16 mouse cellular contexts compared by ENCODE assay signal in genomic region chr17:40319062-40319461, GRCm38 (mm10). TPM values are rescaled to one million over a fixed set of nuclear protein-coding genes. Genes with fewer than 3 reads are reported as not detected.
"Had no signal": no experiment of that assay in that cellular context is flagged by ENCODE, and none has a peak within 500 bp of the region (broad histone marks: within the 10 kb centered on the region; RNA-seq: fewer than 3 reads in every experiment).

Gene Crisp1, minus strand, starts transcription at chr17:40319207.

- H3K9ac ChIP-seq: limb, embryonic 13.5 days; liver, embryonic 14.5 days; midbrain, embryonic 13.5 days; stomach, embryonic 15.5 days had no signal

- H3K27me3 ChIP-seq: limb, embryonic 13.5 days; midbrain, embryonic 13.5 days; stomach, embryonic 15.5 days had no signal

- DNase-seq: kidney, adult 11 months; kidney, postnatal 25 days; layer of hippocampus, postnatal 36 days; left cerebral cortex, postnatal 4 days; lung, adult 18-20 months; right cerebral cortex, postnatal 4 days; spleen, adult 18-20 months had no signal

- H3K27ac ChIP-seq: limb, embryonic 13.5 days; liver, embryonic 14.5 days; midbrain, embryonic 13.5 days; stomach, embryonic 15.5 days had no signal

- H3K9me3 ChIP-seq: limb, embryonic 13.5 days; midbrain, embryonic 13.5 days; stomach, embryonic 15.5 days had no signal

- H3K4me1 ChIP-seq: limb, embryonic 13.5 days; midbrain, embryonic 13.5 days; stomach, embryonic 15.5 days had no signal

- H3K4me3 ChIP-seq: limb, embryonic 13.5 days; midbrain, embryonic 13.5 days; stomach, embryonic 15.5 days had no signal

- H3K36me3 ChIP-seq: limb, embryonic 13.5 days; midbrain, embryonic 13.5 days; stomach, embryonic 15.5 days had no signal

- H3K4me2 ChIP-seq: limb, embryonic 13.5 days; midbrain, embryonic 13.5 days; stomach, embryonic 15.5 days had no signal

- ATAC-seq: midbrain, embryonic 13.5 days had no signal

RNA-seq across cellular contexts. Expression of gene Crisp1, which starts in this region (rescaled TPM):
- total RNA-seq: layer of hippocampus, postnatal 36 days; left cerebral cortex, postnatal 4 days; liver, adult 2 months; midbrain, postnatal 0 days had no signal
- polyA plus RNA-seq: kidney, embryonic 14.5 days; limb, embryonic 13.5 days; liver, adult 2 months; liver, embryonic 14.5 days; lung, embryonic 16.5 days; midbrain, embryonic 13.5 days; neural tube, embryonic 14.5 days had no signal
